Mouse (Mus musculus): ENCODE measurements around the gene Pin1rt1.

DNA sequence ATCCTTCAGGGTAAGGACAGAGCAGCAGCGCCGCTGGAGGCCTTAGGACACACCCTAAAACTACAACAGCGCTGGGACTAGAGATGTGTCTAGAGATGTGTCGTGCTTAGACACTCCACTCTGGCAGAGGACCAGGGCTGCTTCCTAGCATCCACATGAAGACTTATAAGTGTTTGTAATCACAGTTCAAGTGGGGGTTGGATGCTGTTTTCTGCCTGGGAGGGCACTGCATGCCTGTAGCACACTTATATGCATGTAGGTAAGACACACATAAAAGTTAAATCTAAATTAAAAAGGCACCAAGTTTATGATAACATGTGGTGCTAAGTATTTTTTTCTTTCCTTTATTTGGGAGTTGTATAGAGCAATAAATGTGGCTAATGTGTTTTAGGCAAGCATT, 47.8 kb upstream of the Pin1rt1 start:
- TF ChIP-seq CTCF (IDR thresholded peaks at IDR 0.05; ENCODE audit: control insufficient read depth, insufficient read depth, insufficient replicate concordance, low read depth, low read length) = no peak
- TF ChIP-seq POLR2A (IDR thresholded peaks at IDR 0.05; ENCODE audit: control insufficient read depth, low read depth, low read length) = no peak

Measured in testis, adult 2 months (tissue).